Mouse (Mus musculus): Measurements from ENCODE around the gene Tmem189. TPM values are rescaled to one million over a fixed set of nuclear protein-coding genes. Genes with fewer than 3 reads are reported as not detected.

Gene Tmem189
- polyA plus RNA-seq (2015; fragmentation: Nextera tagmentation; extraction: Ambion mirVana) = 44.5 and 44.9 TPM in 2 replicates

DNA sequence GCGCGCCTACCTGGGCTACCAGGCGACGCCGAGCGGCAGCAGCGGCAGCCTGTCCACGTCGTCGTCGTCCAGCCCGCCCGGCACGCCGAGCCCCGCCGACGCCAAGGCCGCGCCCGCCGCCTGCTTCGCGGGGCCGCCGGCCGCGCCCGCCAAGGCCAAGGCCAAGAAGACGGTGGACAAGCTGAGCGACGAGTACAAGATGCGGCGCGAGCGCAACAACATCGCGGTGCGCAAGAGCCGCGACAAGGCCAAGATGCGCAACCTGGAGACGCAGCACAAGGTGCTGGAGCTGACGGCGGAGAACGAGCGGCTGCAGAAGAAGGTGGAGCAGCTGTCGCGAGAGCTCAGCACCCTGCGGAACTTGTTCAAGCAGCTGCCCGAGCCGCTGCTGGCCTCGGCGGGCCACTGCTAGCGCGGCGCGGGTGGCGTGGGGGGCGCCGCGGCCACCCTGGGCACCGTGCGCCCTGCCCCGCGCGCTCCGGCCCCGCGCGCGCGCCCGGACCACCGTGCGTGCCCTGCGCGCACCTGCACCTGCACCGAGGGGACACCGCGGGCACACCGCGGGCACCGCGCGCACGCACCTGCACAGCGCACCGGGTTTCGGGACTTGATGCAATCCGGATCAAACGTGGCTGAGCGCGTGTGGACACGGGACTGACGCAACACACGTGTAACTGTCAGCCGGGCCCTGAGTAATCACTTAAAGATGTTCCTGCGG, at the start of gene Tmem189:
Gene Tmem189 (minus strand): TSS at position 322 of the 718 bp plus-strand sequence.
- under 1% methylated on average over 99 of the region's 99 CpGs for WGBS
- H3K9me3 ChIP-seq (replicated peaks; ENCODE audit: control insufficient read depth, low read length) = no peaks in the 10 kb centered on the region
- ATAC-seq (replicated peaks; ENCODE audit: extremely low read depth, insufficient read depth, low FRiP score) = peak; percentile 5; the same call in 1 of the 2 replicates
- peak within 1 kb of the TSS; percentile 84 for H3K9ac ChIP-seq (ENCODE audit: low read length)
- H3K4me1 ChIP-seq (ENCODE audit: control insufficient read depth, insufficient read depth, low read length) = peaks cover 7% of the 10 kb centered on the region
- peak within 1 kb of the TSS; percentile 95 for H3K4me2 ChIP-seq (ENCODE audit: low read depth, low read length)
- H3K27me3 ChIP-seq (ENCODE audit: control insufficient read depth, insufficient read depth, low read length) = no peaks in the 10 kb centered on the region
- H3K27ac ChIP-seq (ENCODE audit: low read length) = peak within 1 kb of the TSS; percentile 72
- H3K36me3 ChIP-seq (ENCODE audit: control insufficient read depth, insufficient read depth) = no peaks in the 10 kb centered on the region
- peak within 1 kb of the TSS; percentile 69 for H3K4me3 ChIP-seq (ENCODE audit: low read length)

DNA sequence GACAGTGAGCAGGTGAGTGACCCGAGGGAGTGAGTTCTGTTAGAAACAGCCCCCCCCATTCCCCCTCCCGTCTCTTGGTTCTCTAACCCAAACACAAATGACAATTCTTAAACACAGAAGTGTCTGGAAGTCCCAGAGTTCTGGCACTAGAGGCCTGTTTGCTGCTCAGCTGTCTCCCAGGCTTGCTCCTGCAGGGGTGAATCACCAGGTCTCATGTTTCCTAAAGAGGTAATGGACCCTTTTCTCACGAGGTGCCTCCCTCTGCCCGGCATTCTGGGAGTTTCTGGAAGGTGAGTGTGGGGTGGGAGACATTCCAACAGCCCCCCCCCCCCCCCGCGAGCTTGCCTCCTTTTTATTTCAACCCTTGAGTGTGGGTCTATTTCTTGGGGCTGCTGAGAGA, 49.4 kb upstream of the Tmem189 start:
- Histone ChIP-seq H3K4me1 (ENCODE audit: control insufficient read depth, insufficient read depth, low read length) (no peaks in the 10 kb centered on the region), H3K4me3 (ENCODE audit: low read length) (no peak overlapping the region), H3K9ac (ENCODE audit: low read length) (no peak overlapping the region), H3K4me2 (ENCODE audit: low read depth, low read length) (no peak overlapping the region), H3K36me3 (ENCODE audit: control insufficient read depth, insufficient read depth) (no peaks in the 10 kb centered on the region), H3K27ac (ENCODE audit: low read length) (no peak overlapping the region), H3K9me3 (replicated peaks; ENCODE audit: control insufficient read depth, low read length) (no peaks in the 10 kb centered on the region), H3K27me3 (ENCODE audit: control insufficient read depth, insufficient read depth, low read length) (no peaks in the 10 kb centered on the region)
- ATAC-seq (replicated peaks; ENCODE audit: extremely low read depth, insufficient read depth, low FRiP score) = no peak
- WGBS = 35% methylated on average over 6 of the region's 6 CpGs

DNA sequence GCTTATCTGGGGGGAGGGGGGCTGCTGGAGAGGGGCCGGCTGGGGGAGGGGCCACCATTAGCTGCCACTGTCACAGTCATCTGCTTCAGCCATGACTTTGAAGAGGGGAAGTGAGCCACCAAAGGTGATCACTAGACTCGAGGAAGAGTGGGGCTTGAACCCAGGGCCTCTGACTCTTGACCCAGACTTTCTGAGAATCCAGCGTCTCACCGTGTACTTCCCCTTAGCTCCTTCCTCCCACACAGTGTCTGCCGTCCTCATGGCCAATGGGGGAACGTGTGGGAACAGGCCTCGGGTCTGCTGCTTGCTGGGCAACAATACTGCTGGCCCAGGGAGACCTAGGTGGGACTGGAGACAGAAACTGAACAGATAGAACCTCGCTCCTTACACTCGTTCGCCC, 45.2 kb upstream of the Tmem189 start:
- WGBS = 60% methylated on average over 10 of the region's 10 CpGs
- ATAC-seq (replicated peaks; ENCODE audit: extremely low read depth, insufficient read depth, low FRiP score) = no peak
- H3K27me3 ChIP-seq (ENCODE audit: control insufficient read depth, insufficient read depth, low read length) = no peaks in the 10 kb centered on the region
- no peak overlapping the region for H3K27ac ChIP-seq (ENCODE audit: low read length)
- H3K4me3 ChIP-seq (ENCODE audit: low read length) = no peak overlapping the region
- peaks cover 6% of the 10 kb centered on the region; the same call in 1 of the 2 replicates for H3K4me1 ChIP-seq (ENCODE audit: control insufficient read depth, insufficient read depth, low read length)
- no peaks in the 10 kb centered on the region for H3K36me3 ChIP-seq (ENCODE audit: control insufficient read depth, insufficient read depth)
- H3K9me3 ChIP-seq (replicated peaks; ENCODE audit: control insufficient read depth, low read length) = no peaks in the 10 kb centered on the region
- no peak overlapping the region for H3K4me2 ChIP-seq (ENCODE audit: low read depth, low read length)
- no peak overlapping the region for H3K9ac ChIP-seq (ENCODE audit: low read length)

DNA sequence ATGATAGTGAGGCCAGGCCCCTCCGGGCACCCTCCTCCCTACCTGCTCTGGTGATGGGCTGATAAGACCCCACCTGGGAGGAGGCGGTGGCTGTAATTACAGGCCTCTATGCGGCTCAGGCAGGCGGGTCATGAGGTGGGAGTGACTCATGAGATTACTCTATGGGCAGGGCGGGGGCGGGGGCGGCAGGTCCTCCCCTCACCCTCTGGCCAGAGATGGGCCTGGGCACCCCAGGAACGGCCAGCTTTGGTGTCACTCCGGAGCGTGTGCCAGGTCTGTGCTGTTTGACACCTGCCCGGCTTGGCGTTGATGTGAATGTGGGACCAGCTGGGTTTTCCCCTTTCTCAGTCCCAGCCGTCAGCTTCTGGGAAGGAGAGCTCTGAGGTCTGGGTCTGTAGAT, 41.5 kb upstream of the Tmem189 start:
- Histone ChIP-seq H3K27me3 (ENCODE audit: control insufficient read depth, insufficient read depth, low read length) (no peaks in the 10 kb centered on the region), H3K9me3 (replicated peaks; ENCODE audit: control insufficient read depth, low read length) (no peaks in the 10 kb centered on the region), H3K27ac (ENCODE audit: low read length) (no peak overlapping the region), H3K9ac (ENCODE audit: low read length) (no peak overlapping the region), H3K4me2 (ENCODE audit: low read depth, low read length) (no peak overlapping the region), H3K36me3 (ENCODE audit: control insufficient read depth, insufficient read depth) (no peaks in the 10 kb centered on the region), H3K4me1 (ENCODE audit: control insufficient read depth, insufficient read depth, low read length) (peaks cover 11% of the 10 kb centered on the region; the same call in 1 of the 2 replicates), H3K4me3 (ENCODE audit: low read length) (no peak overlapping the region)
- ATAC-seq (replicated peaks; ENCODE audit: extremely low read depth, insufficient read depth, low FRiP score) = no peak
- WGBS = 73% methylated on average over 13 of the region's 13 CpGs

DNA sequence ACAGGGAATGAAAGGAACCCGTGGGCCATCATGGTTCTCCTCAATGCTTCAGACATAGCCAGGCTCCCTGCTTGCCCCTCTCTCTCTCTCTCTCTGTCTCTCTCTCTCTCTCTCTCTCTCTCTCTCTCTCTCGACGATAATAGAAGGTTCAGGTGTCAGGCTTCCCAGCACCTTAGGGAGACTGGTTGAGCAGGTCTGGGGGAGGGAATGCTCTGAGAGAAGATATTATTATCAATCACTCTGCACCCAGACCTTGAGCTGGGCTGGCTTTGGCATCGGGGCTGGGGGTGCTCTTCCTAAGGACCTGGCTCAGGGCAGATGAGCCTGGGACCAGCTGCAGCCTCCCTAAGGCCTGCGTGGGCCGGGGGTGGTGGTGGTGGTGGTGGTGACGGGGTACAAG, 40.4 kb upstream of the Tmem189 start:
- Histone ChIP-seq H3K4me2 (ENCODE audit: low read depth, low read length) (no peak overlapping the region), H3K27me3 (ENCODE audit: control insufficient read depth, insufficient read depth, low read length) (no peaks in the 10 kb centered on the region), H3K9ac (ENCODE audit: low read length) (no peak overlapping the region), H3K4me1 (ENCODE audit: control insufficient read depth, insufficient read depth, low read length) (peaks cover 11% of the 10 kb centered on the region; the same call in 1 of the 2 replicates), H3K36me3 (ENCODE audit: control insufficient read depth, insufficient read depth) (no peaks in the 10 kb centered on the region), H3K4me3 (ENCODE audit: low read length) (no peak overlapping the region), H3K27ac (ENCODE audit: low read length) (no peak overlapping the region), H3K9me3 (replicated peaks; ENCODE audit: control insufficient read depth, low read length) (no peaks in the 10 kb centered on the region)
- WGBS = 69% methylated on average over 7 of the region's 7 CpGs
- no peak for ATAC-seq (replicated peaks; ENCODE audit: extremely low read depth, insufficient read depth, low FRiP score)

DNA sequence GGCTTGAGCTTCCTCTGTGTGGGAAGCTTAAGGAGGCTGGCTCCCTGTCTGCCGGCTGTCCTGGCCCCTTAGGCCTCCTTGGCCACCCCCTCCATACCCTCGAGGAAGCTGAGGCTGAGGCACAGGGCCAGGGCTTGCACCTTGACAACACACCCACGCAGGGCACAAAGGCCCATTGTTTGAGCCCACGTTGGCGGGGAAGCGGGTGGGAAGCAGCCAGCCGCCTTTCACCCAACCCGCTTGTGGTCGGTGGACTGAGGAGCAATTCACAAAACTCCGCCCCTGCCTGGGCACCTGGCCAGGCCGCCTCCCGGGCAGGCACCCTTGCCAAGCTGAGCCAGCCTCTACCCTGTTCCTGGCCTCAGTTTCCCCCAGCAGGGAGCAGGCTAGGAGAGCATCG, 37.5 kb upstream of the Tmem189 start:
- H3K27ac ChIP-seq (ENCODE audit: low read length) = no peak overlapping the region
- no peaks in the 10 kb centered on the region for H3K36me3 ChIP-seq (ENCODE audit: control insufficient read depth, insufficient read depth)
- WGBS = 43% methylated on average over 13 of the region's 13 CpGs
- 0 out of 2 replicates have a peak, but pooled peaks cover 5% of the 10 kb centered on the region for H3K4me1 ChIP-seq (ENCODE audit: control insufficient read depth, insufficient read depth, low read length)
- H3K4me2 ChIP-seq (ENCODE audit: low read depth, low read length) = no peak overlapping the region
- H3K9ac ChIP-seq (ENCODE audit: low read length) = no peak overlapping the region
- peaks cover 2% of the 10 kb centered on the region; the same call in 1 of the 2 replicates for H3K27me3 ChIP-seq (ENCODE audit: control insufficient read depth, insufficient read depth, low read length)
- H3K4me3 ChIP-seq (ENCODE audit: low read length) = no peak overlapping the region
- 0 out of 2 replicates have a peak, but pooled peaks have one; percentile 25 for ATAC-seq (replicated peaks; ENCODE audit: extremely low read depth, insufficient read depth, low FRiP score)
- H3K9me3 ChIP-seq (replicated peaks; ENCODE audit: control insufficient read depth, low read length) = no peaks in the 10 kb centered on the region

DNA sequence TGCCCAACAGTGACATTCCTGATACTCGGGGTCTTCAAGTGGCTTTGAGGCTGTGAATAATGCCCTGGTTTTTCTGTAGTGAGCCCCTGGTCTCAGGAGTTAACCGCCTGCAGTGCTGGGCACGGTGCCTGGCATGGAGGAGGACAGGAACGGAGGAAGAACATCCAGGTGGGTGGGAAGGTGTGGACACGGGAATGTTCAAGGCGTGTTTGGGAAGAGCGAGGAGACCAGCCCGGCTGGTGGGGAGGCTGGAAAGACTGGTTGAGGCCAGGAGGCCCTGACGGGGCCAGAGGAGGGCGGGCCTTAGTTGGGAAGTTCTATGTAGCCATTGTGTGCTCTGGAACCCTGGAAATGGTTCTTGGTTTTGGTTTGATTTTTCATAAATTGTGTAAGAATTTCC, 36.3 kb upstream of the Tmem189 start:
- H3K36me3 ChIP-seq (ENCODE audit: control insufficient read depth, insufficient read depth) = no peaks in the 10 kb centered on the region
- peaks cover 2% of the 10 kb centered on the region; the same call in 1 of the 2 replicates for H3K27me3 ChIP-seq (ENCODE audit: control insufficient read depth, insufficient read depth, low read length)
- no peak overlapping the region for H3K27ac ChIP-seq (ENCODE audit: low read length)
- ATAC-seq (replicated peaks; ENCODE audit: extremely low read depth, insufficient read depth, low FRiP score) = no peak
- H3K4me3 ChIP-seq (ENCODE audit: low read length) = no peak overlapping the region
- 0 out of 2 replicates have a peak, but pooled peaks cover 5% of the 10 kb centered on the region for H3K4me1 ChIP-seq (ENCODE audit: control insufficient read depth, insufficient read depth, low read length)
- H3K9me3 ChIP-seq (replicated peaks; ENCODE audit: control insufficient read depth, low read length) = no peaks in the 10 kb centered on the region
- WGBS = 90% methylated on average over 10 of the region's 10 CpGs
- no peak overlapping the region for H3K4me2 ChIP-seq (ENCODE audit: low read depth, low read length)
- H3K9ac ChIP-seq (ENCODE audit: low read length) = no peak overlapping the region

DNA sequence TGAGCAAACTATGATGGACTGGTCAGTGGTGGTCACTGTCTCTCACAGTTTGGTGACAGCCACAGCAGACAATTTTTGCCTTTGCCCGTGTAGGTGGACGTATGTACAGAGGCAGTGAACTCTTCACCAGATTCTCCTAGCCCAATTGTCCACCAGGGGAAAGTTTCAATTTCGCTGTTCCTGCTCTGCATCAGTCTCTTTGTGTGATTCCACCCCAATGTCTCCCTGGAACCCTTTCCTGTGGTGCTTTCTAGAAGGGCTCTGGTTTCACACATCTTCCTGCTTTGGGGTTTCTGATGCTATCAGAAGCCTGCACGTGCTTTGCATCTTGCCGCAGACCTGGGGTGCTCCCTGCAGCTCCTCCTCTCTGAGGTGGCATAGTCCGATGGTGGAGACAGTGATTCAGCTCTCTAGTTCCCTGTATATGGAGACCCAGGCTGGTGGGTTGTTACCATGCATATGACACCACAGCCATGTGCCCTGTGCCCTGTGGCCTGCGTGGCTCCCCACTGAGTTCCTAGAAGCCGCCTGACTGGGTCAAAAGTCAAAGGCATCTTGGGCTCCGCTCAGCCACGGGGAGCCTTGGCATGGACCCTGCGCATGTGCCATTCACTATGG, 34.1 kb upstream of the Tmem189 start:
- Histone ChIP-seq H3K36me3 (ENCODE audit: control insufficient read depth, insufficient read depth) (no peaks in the 10 kb centered on the region), H3K27ac (ENCODE audit: low read length) (no peak overlapping the region), H3K4me2 (ENCODE audit: low read depth, low read length) (no peak overlapping the region), H3K9ac (ENCODE audit: low read length) (no peak overlapping the region), H3K9me3 (replicated peaks; ENCODE audit: control insufficient read depth, low read length) (no peaks in the 10 kb centered on the region), H3K4me3 (ENCODE audit: low read length) (no peak overlapping the region), H3K4me1 (ENCODE audit: control insufficient read depth, insufficient read depth, low read length) (0 out of 2 replicates have a peak, but pooled peaks cover 5% of the 10 kb centered on the region), H3K27me3 (ENCODE audit: control insufficient read depth, insufficient read depth, low read length) (peaks cover 2% of the 10 kb centered on the region; the same call in 1 of the 2 replicates)
- no peak for ATAC-seq (replicated peaks; ENCODE audit: extremely low read depth, insufficient read depth, low FRiP score)
- 69% methylated on average over 11 of the region's 11 CpGs for WGBS

DNA sequence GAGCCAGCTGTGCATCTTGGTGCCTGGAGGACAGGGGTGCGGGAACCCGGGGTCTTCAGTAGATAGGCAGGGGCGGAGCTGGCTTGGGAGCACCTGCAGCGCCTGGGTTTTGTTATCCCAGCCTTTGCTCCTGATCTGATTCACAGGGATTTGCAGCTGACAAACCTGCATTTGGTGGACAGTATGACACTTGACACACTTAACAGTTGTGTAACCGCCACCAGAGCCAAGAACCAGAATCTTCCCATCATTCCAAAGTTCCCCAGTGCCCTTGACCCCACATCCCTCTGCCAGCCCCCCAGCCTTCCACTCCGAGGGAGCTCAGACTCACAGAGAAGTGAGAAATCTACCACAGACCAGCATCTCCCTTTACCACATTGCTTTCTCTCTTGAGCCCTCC, 32.9 kb upstream of the Tmem189 start:
- peaks cover 2% of the 10 kb centered on the region; the same call in 1 of the 2 replicates for H3K27me3 ChIP-seq (ENCODE audit: control insufficient read depth, insufficient read depth, low read length)
- 62% methylated on average over 6 of the region's 6 CpGs for WGBS

More for the DNA sequence above, 32.9 kb upstream of the Tmem189 start:
- no peak for ATAC-seq (replicated peaks; ENCODE audit: extremely low read depth, insufficient read depth, low FRiP score)
- Histone ChIP-seq H3K4me3 (ENCODE audit: low read length) (no peak overlapping the region), H3K4me1 (ENCODE audit: control insufficient read depth, insufficient read depth, low read length) (0 out of 2 replicates have a peak, but pooled peaks cover 5% of the 10 kb centered on the region), H3K4me2 (ENCODE audit: low read depth, low read length) (no peak overlapping the region), H3K9ac (ENCODE audit: low read length) (no peak overlapping the region), H3K27ac (ENCODE audit: low read length) (no peak overlapping the region), H3K36me3 (ENCODE audit: control insufficient read depth, insufficient read depth) (no peaks in the 10 kb centered on the region), H3K9me3 (replicated peaks; ENCODE audit: control insufficient read depth, low read length) (no peaks in the 10 kb centered on the region)

Measured in heart, embryonic 16.5 days (tissue).